8 mouse cellular contexts compared by ENCODE assay signal in genomic region chr7:18925162-18925938, GRCm38 (mm10). TPM values are rescaled to one million over a fixed set of nuclear protein-coding genes. Genes with fewer than 3 reads are reported as not detected.
DNase-seq lines count a peak whose midpoint lies in the region; ATAC-seq lines count a peak whose summit lies in the region.

Nova2 (plus strand) TSS chr7:18925888.

- H3K4me1 ChIP-seq in megakaryocyte, embryonic 14.5 days: peaks cover 26% of the 10 kb centered on the region

- H3K4me3 ChIP-seq in megakaryocyte, embryonic 14.5 days (replicated peaks): peak within 1 kb of the TSS; percentile 79

- no peaks in the 10 kb centered on the region for H3K9me3 ChIP-seq in megakaryocyte, embryonic 14.5 days

- ATAC-seq in inflammation-experienced regulatory T-cells, adult 6 months: peak; percentile 26

- DNase-seq in adrenal gland, adult 2 months: peak; percentile 91
- peak; percentile 97 for DNase-seq in embryo, embryonic 10.5 days (ENCODE audit: low spot score)
- peak; percentile 77 for DNase-seq in gastrocnemius, postnatal 25 days
- DNase-seq in left cerebral cortex, adult 9 months (ENCODE audit: low spot score in 2 of 2): peak; percentile 93 to 98
- peak; percentile 97 for DNase-seq in right cerebral cortex, adult 18-20 months
- DNase-seq in urinary bladder, postnatal 25 days (ENCODE audit: low spot score): peak; percentile 18

- peaks cover 80% of the 10 kb centered on the region for H3K27me3 ChIP-seq in megakaryocyte, embryonic 14.5 days (replicated peaks)

- H3K36me3 ChIP-seq in megakaryocyte, embryonic 14.5 days (replicated peaks; ENCODE audit: low read length): no peaks in the 10 kb centered on the region

RNA-seq across cellular contexts. Expression of gene Nova2, which starts in this region (rescaled TPM):
- 1 to 10 TPM; 3.5 to 4.6 TPM for total RNA-seq in adrenal gland, adult 2 months (2021)
- polyA plus RNA-seq in adrenal gland, adult 2 months (2012; rRNA removed): 1.7 and 1.9 TPM in 2 replicates
- total RNA-seq in gastrocnemius, postnatal 25 days (2021): 1 to 10 TPM; 1.7 to 2.1 TPM
- under 1 TPM in 1 of 3 experiments, not detected in 2; 0.05 TPM for polyA plus RNA-seq in inflammation-experienced regulatory T-cells, adult 6 months (2017; shearing (Covaris generic))
- polyA plus RNA-seq in megakaryocyte, embryonic 14.5 days (2012; ENCODE audit: insufficient read depth, low replicate concordance): 0.02 and 0.64 TPM in 2 replicates

Comparison
In these comparisons a context has a peak if more than half of its experiments do, and no peak if none do; other contexts are left out.
1. Peak in every context shown above with its lines: DNase-seq, ATAC-seq and H3K4me3 ChIP-seq.
2. Peak in ATAC-seq in inflammation-experienced regulatory T-cells, adult 6 months; RNA of the gene not detected or under 1 TPM.
3. DNase-seq: peak in every context shown above with its lines; median percentile 97 in embryo, embryonic 10.5 days; 97 in right cerebral cortex, adult 18-20 months; 96 in left cerebral cortex, adult 9 months; 91 in adrenal gland, adult 2 months; 77 in gastrocnemius, postnatal 25 days; 18 in urinary bladder, postnatal 25 days.